In the genomic region with DNA sequence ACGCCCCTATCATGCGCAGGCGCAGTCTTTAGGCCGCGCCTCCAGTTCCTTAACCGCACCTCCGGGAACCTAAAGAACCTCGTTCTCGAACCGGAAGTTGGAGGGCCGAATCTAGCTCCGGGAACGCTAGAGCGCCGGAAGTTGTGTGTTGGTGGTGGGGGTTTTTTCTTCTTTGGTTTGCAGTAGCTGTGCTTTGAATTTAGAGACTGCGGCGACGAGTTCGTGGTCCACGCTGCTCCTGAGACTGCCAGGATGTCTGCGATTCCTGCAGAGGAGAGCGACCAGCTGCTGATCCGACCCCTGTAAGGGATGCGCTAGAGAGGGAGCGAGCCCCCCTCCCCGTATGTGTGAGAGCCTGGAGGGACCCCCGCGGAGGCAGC, we compare ENCODE assay signal across 8 mouse cellular contexts. TPM values are rescaled to one million over a fixed set of nuclear protein-coding genes. Genes with fewer than 3 reads are reported as not detected.
DNase-seq lines count a peak whose midpoint lies in the region; ATAC-seq and TF ChIP-seq lines count a peak whose summit lies in the region.

A gene (minus strand): TSS at position 42 of the 380 bp plus-strand sequence.

- 0 out of 2 replicates have a peak, but pooled peaks have one; percentile 11 for TF ChIP-seq CTCF in lung, embryonic 14.5 days (IDR thresholded peaks at IDR 0.05; ENCODE audit: low read depth)

- no peaks in the 10 kb centered on the region for H3K27me3 ChIP-seq in lung, embryonic 14.5 days (ENCODE audit: insufficient read depth, low read length)

- under 1% methylated on average over 28 of the region's 28 CpGs for WGBS in lung, embryonic 14.5 days

- peak within 1 kb of the TSS; percentile 82 for H3K4me3 ChIP-seq in lung, embryonic 14.5 days (ENCODE audit: low read depth, low read length)

- peak within 1 kb of the TSS; percentile 89 for H3K27ac ChIP-seq in lung, embryonic 14.5 days (ENCODE audit: low read depth)

- no peaks in the 10 kb centered on the region for H3K9me3 ChIP-seq in lung, embryonic 14.5 days (ENCODE audit: low read depth, low read length)

- H3K9ac ChIP-seq in lung, embryonic 14.5 days: peak within 1 kb of the TSS; percentile 92

- ATAC-seq in frontal cortex, adult (ENCODE audit: low TSS enrichment): peak; percentile 97
- peak; percentile 82 to 89 for ATAC-seq in hematopoietic stem cell, adult 5-6 weeks (replicated peaks in 1 of 2; ENCODE audit: insufficient read depth in 1 of 2, low FRiP score in 2 of 2, low TSS enrichment in 1 of 2, low read depth in 1 of 2, poor library complexity in 2 of 2, severe bottlenecking in 2 of 2)
- ATAC-seq in lung, embryonic 14.5 days (ENCODE audit: insufficient read depth): peak; percentile 95
- ATAC-seq in neutrophil, adult 5-6 weeks (ENCODE audit: extremely low read depth, insufficient number of reproducible peaks, low FRiP score, poor library complexity, severe bottlenecking): peak; percentile 82

- H3K4me1 ChIP-seq in lung, embryonic 14.5 days (ENCODE audit: insufficient read depth): no peaks in the 10 kb centered on the region

- H3K36me3 ChIP-seq in lung, embryonic 14.5 days (ENCODE audit: insufficient read depth): peaks cover 15% of the 10 kb centered on the region; the same call in 1 of the 2 replicates

- peak within 1 kb of the TSS; percentile 81 for H3K4me2 ChIP-seq in lung, embryonic 14.5 days

- DNase-seq in NIH3T3 (ENCODE audit: low read depth): peak; percentile 99
- DNase-seq in cerebellum, adult 9-10 months: peak; percentile 99
- peak; percentile 97 to 99 for DNase-seq in layer of hippocampus, adult 8-10 months (ENCODE audit: low spot score in 2 of 2)
- DNase-seq in lung, embryonic 14.5 days: peak; percentile 100
- DNase-seq in thymus, postnatal 0 days (ENCODE audit: low spot score): peak; percentile 99

RNA-seq across cellular contexts. Expression of the gene that starts here (rescaled TPM):
- 12.8 and 27.9 TPM in 2 replicates for total RNA-seq in hematopoietic stem cell, adult 5-6 weeks (2017)
- total RNA-seq in layer of hippocampus, adult 8-10 months (2022): 10 to 100 TPM; 39.6 to 47.6 (median 42.3) TPM
- 49.2 and 51.4 TPM in 2 replicates for polyA plus RNA-seq in lung, embryonic 14.5 days (2014; fragmentation: Nextera tagmentation; extraction: Ambion mirVana)
- 41.5 and 53.4 TPM in 2 replicates for total RNA-seq in neutrophil, adult 5-6 weeks (2017)
- polyA plus RNA-seq in thymus, postnatal 0 days (2015; fragmentation: Nextera tagmentation; extraction: Ambion mirVana): 98.1 and 104 TPM in 2 replicates

Comparison
In these comparisons a context has a peak if more than half of its experiments do, and no peak if none do; other contexts are left out.
1. Peak in every context shown above with its lines: DNase-seq, ATAC-seq, H3K4me3 ChIP-seq and H3K27ac ChIP-seq.